Mouse (Mus musculus) WW6 (cell line): ENCODE data around the gene Lpp.

Experiments used
- DNase-seq: peaks from one replicate; pipeline ENCODE4 v3.0.0-alpha.2; 2013; ENCODE audit warnings: low read depth, low spot score

Gene Lpp

GRCm38 (mm10) chr16:24801780-24802179 lies 408.5 kb downstream of the Lpp start:
- no peak for DNase-seq

GRCm38 (mm10) chr16:24806093-24806492 lies 412.8 kb downstream of the Lpp start:
- no peak for DNase-seq

GRCm38 (mm10) chr16:24807565-24807964 lies 414.3 kb downstream of the Lpp start:
- no peak for DNase-seq

- DNase-seq, result no peak
Measured at GRCm38 (mm10) chr16:24809811-24810210, 416.5 kb downstream of the Lpp start.

- DNase-seq, result no peak
Measured at GRCm38 (mm10) chr16:24816621-24817020, 423.3 kb downstream of the Lpp start.

GRCm38 (mm10) chr16:24817381-24817780 lies 424.1 kb downstream of the Lpp start:
- DNase-seq, result no peak

- DNase-seq, result no peak
Measured at GRCm38 (mm10) chr16:24819127-24819526, 425.8 kb downstream of the Lpp start.

GRCm38 (mm10) chr16:24822182-24822875 lies 429.0 kb downstream of the Lpp start:
- no peak for DNase-seq

GRCm38 (mm10) chr16:24822918-24823317 lies 429.6 kb downstream of the Lpp start:
- DNase-seq, result no peak

GRCm38 (mm10) chr16:24826390-24826789 lies 433.1 kb downstream of the Lpp start:
- no peak for DNase-seq

GRCm38 (mm10) chr16:24828207-24828803 lies 435.0 kb downstream of the Lpp start:
- DNase-seq, result no peak

GRCm38 (mm10) chr16:24829860-24830259 lies 436.6 kb downstream of the Lpp start:
- no peak for DNase-seq

- DNase-seq, result no peak
Measured at GRCm38 (mm10) chr16:24830939-24831338, 437.6 kb downstream of the Lpp start.

- no peak for DNase-seq
Measured at GRCm38 (mm10) chr16:24833221-24833620, 439.9 kb downstream of the Lpp start.

GRCm38 (mm10) chr16:24834536-24834935 lies 441.2 kb downstream of the Lpp start:
- DNase-seq, result no peak

GRCm38 (mm10) chr16:24836550-24836949 lies 443.2 kb downstream of the Lpp start:
- no peak for DNase-seq

GRCm38 (mm10) chr16:24839018-24839417 lies 445.7 kb downstream of the Lpp start:
- no peak for DNase-seq

- no peak for DNase-seq
Measured at GRCm38 (mm10) chr16:24840073-24840472, 446.8 kb downstream of the Lpp start.

GRCm38 (mm10) chr16:24846141-24846540 lies 452.8 kb downstream of the Lpp start:
- DNase-seq, result no peak

GRCm38 (mm10) chr16:24859509-24860140 lies 466.3 kb downstream of the Lpp start:
- no peak for DNase-seq

GRCm38 (mm10) chr16:24860445-24860844 lies 467.1 kb downstream of the Lpp start:
- no peak for DNase-seq

GRCm38 (mm10) chr16:24861374-24861773 lies 468.1 kb downstream of the Lpp start:
- no peak for DNase-seq

- no peak for DNase-seq
Measured at GRCm38 (mm10) chr16:24874235-24874634, 480.9 kb downstream of the Lpp start.
